Comparison of ENCODE assay signal across 9 mouse cellular contexts in genomic region chr4:141853437-141853836, GRCm38 (mm10). TPM values are rescaled to one million over a fixed set of nuclear protein-coding genes. Genes with fewer than 3 reads are reported as not detected.
DNase-seq lines count a peak whose midpoint lies in the region; ATAC-seq and TF ChIP-seq lines count a peak whose summit lies in the region.
"Had no signal": no experiment of that assay in that cellular context is flagged by ENCODE, and none has a peak within 500 bp of the region (broad histone marks: within the 10 kb centered on the region; RNA-seq: fewer than 3 reads in every experiment).

No protein-coding gene starts in this region.

- H3K27ac ChIP-seq in midbrain, embryonic 10.5 days (replicated peaks) = no peak overlapping the region
- H3K27ac ChIP-seq in midbrain, embryonic 16.5 days (ENCODE audit: low read length) = no peak overlapping the region
- H3K27ac ChIP-seq in embryonic facial prominence, embryonic 14.5 days (replicated peaks; ENCODE audit: low read depth, low read length) = no peak overlapping the region
- H3K27ac ChIP-seq: hindbrain, embryonic 15.5 days had no signal

- H3K4me1 ChIP-seq in midbrain, embryonic 10.5 days = peaks cover 4% of the 10 kb centered on the region
- H3K4me1 ChIP-seq in midbrain, embryonic 16.5 days (ENCODE audit: control insufficient read depth, insufficient read depth, low read length) = no peaks in the 10 kb centered on the region
- H3K4me1 ChIP-seq in embryonic facial prominence, embryonic 14.5 days (ENCODE audit: control insufficient read depth, insufficient read depth, low read length) = no peaks in the 10 kb centered on the region

- no peaks in the 10 kb centered on the region for H3K9me3 ChIP-seq in midbrain, embryonic 10.5 days (replicated peaks)
- no peaks in the 10 kb centered on the region for H3K9me3 ChIP-seq in midbrain, embryonic 16.5 days (replicated peaks; ENCODE audit: control insufficient read depth, low read length, poor library complexity, severe bottlenecking)
- no peaks in the 10 kb centered on the region for H3K9me3 ChIP-seq in embryonic facial prominence, embryonic 14.5 days (ENCODE audit: control insufficient read depth, low read length)
- H3K9me3 ChIP-seq: hindbrain, embryonic 15.5 days had no signal

- peak; percentile 68 for TF ChIP-seq CTCF in Patski (IDR thresholded peaks at IDR 0.05)

- no peak overlapping the region for H3K9ac ChIP-seq in midbrain, embryonic 16.5 days (ENCODE audit: low read depth, low read length)
- no peak overlapping the region for H3K9ac ChIP-seq in embryonic facial prominence, embryonic 14.5 days (ENCODE audit: low read depth, low read length)
- H3K9ac ChIP-seq: hindbrain, embryonic 15.5 days had no signal

- intact Hi-C loops in gastrocnemius, postnatal 36 days (cut with DNase I) = loop anchor here (5.0 kb wide), 1 partner anchor 236 kb away; the partner anchor contains the start of gene Tmem82

- 83% methylated on average over 9 of the region's 9 CpGs for WGBS in midbrain, embryonic 10.5 days
- WGBS in midbrain, embryonic 16.5 days = 76% methylated on average over 9 of the region's 9 CpGs
- 76% methylated on average over 9 of the region's 9 CpGs for WGBS in embryonic facial prominence, embryonic 14.5 days

- ATAC-seq in midbrain, embryonic 16.5 days = no peak
- ATAC-seq in Patski = no peak
- ATAC-seq in embryonic facial prominence, embryonic 14.5 days (ENCODE audit: low read depth) = no peak
- peak; percentile 45 for ATAC-seq in megakaryocyte-erythroid progenitor cell, adult 5-6 weeks (replicated peaks; ENCODE audit: low FRiP score, low TSS enrichment, poor library complexity, severe bottlenecking)

- no peaks in the 10 kb centered on the region for H3K27me3 ChIP-seq in midbrain, embryonic 10.5 days (ENCODE audit: low read depth, poor library complexity, severe bottlenecking)
- H3K27me3 ChIP-seq in midbrain, embryonic 16.5 days (ENCODE audit: control insufficient read depth, insufficient read depth, low read depth, low read length) = no peaks in the 10 kb centered on the region
- no peaks in the 10 kb centered on the region for H3K27me3 ChIP-seq in Patski
- H3K27me3 ChIP-seq in embryonic facial prominence, embryonic 14.5 days (replicated peaks; ENCODE audit: control insufficient read depth, insufficient read depth, low read length) = no peaks in the 10 kb centered on the region
- H3K27me3 ChIP-seq: hindbrain, embryonic 15.5 days had no signal

- no peak overlapping the region for H3K4me2 ChIP-seq in midbrain, embryonic 16.5 days (ENCODE audit: low read length)
- no peak overlapping the region for H3K4me2 ChIP-seq in embryonic facial prominence, embryonic 14.5 days (ENCODE audit: low read depth, low read length)
- H3K4me2 ChIP-seq: hindbrain, embryonic 15.5 days had no signal

- in situ Hi-C loops in Patski (cut with MboI; ENCODE audit: low pct_unique_long_range_greater_than_20kb) = no loop called here

- H3K36me3 ChIP-seq in midbrain, embryonic 10.5 days = no peaks in the 10 kb centered on the region
- H3K36me3 ChIP-seq in midbrain, embryonic 16.5 days (ENCODE audit: control insufficient read depth, insufficient read depth, low read length) = no peaks in the 10 kb centered on the region
- no peaks in the 10 kb centered on the region for H3K36me3 ChIP-seq in embryonic facial prominence, embryonic 14.5 days (ENCODE audit: control insufficient read depth, insufficient read depth, low read length)
- H3K36me3 ChIP-seq: hindbrain, embryonic 15.5 days had no signal

- CTCF ChIA-PET in Patski (lab: Charles Lee) = interaction anchor here (1.2 to 2.9 kb wide), 5 partner anchors 11 to 103 kb away, joined by 3 to 19 read pairs (median 6); no protein-coding TSS in a partner anchor

- POLR2A ChIA-PET in Patski (lab: Charles Lee) = no interaction called here

- no peak overlapping the region for H3K4me3 ChIP-seq in midbrain, embryonic 10.5 days
- H3K4me3 ChIP-seq in midbrain, embryonic 16.5 days (ENCODE audit: low read depth, low read length) = no peak overlapping the region
- H3K4me3 ChIP-seq in embryonic facial prominence, embryonic 14.5 days (ENCODE audit: low read depth, low read length) = no peak overlapping the region
- H3K4me3 ChIP-seq: hindbrain, embryonic 15.5 days had no signal

- peak; percentile 70 for DNase-seq in gastrocnemius, postnatal 10 days
- no peak for DNase-seq in gastrocnemius, postnatal 36 days
- peak; percentile 61 for DNase-seq in midbrain, embryonic 10.5 days (ENCODE audit: low spot score)
- DNase-seq in Patski (ENCODE audit: low read depth, low spot score) = no peak
- peak; percentile 64 for DNase-seq in embryonic facial prominence, embryonic 14.5 days (ENCODE audit: low spot score)
- no peak for DNase-seq in frontal cortex, postnatal 10 days (ENCODE audit: low spot score in 2 of 2)

RNA-seq across cellular contexts. Expression of gene Ctrc, which starts 7.3 kb away (rescaled TPM):
- not detected for total RNA-seq in gastrocnemius, postnatal 10 days (2021)
- not detected for total RNA-seq in gastrocnemius, postnatal 36 days (2021)
- not detected in 2 replicates for polyA plus RNA-seq in midbrain, embryonic 10.5 days (2016; fragmentation: Nextera tagmentation; extraction: Ambion mirVana)
- polyA plus RNA-seq in midbrain, embryonic 16.5 days (2015; fragmentation: Nextera tagmentation; extraction: Ambion mirVana) = not detected in 2 replicates
- not detected for polyA plus RNA-seq in Patski (2021)
- not detected in 2 replicates for polyA plus RNA-seq in embryonic facial prominence, embryonic 14.5 days (2014; fragmentation: Nextera tagmentation; extraction: Ambion mirVana)
- total RNA-seq in megakaryocyte-erythroid progenitor cell, adult 5-6 weeks (2014; fragmentation: Nextera tagmentation) = not detected in 2 replicates
- not detected in 2 replicates for total RNA-seq in megakaryocyte-erythroid progenitor cell, adult 5-6 weeks (2017)
- polyA plus RNA-seq: hindbrain, embryonic 15.5 days had no signal

RNA-seq across cellular contexts. Expression of gene Efhd2, which starts 21.3 kb away (rescaled TPM):
- 10 to 100 TPM; 26.2 to 31.6 TPM for total RNA-seq in gastrocnemius, postnatal 10 days (2021)
- 1 to 10 TPM; 5.8 to 6.4 TPM for total RNA-seq in gastrocnemius, postnatal 36 days (2021)
- 50.1 and 69.2 TPM in 2 replicates for polyA plus RNA-seq in midbrain, embryonic 10.5 days (2016; fragmentation: Nextera tagmentation; extraction: Ambion mirVana)
- 56.6 and 67.4 TPM in 2 replicates for polyA plus RNA-seq in midbrain, embryonic 16.5 days (2015; fragmentation: Nextera tagmentation; extraction: Ambion mirVana)
- polyA plus RNA-seq in Patski (2021) = 54.6 TPM
- 61.6 and 62.1 TPM in 2 replicates for polyA plus RNA-seq in embryonic facial prominence, embryonic 14.5 days (2014; fragmentation: Nextera tagmentation; extraction: Ambion mirVana)
- total RNA-seq in megakaryocyte-erythroid progenitor cell, adult 5-6 weeks (2014; fragmentation: Nextera tagmentation) = 22.7 and 43.7 TPM in 2 replicates
- total RNA-seq in megakaryocyte-erythroid progenitor cell, adult 5-6 weeks (2017) = 31.2 and 36.4 TPM in 2 replicates

RNA-seq across cellular contexts. Expression of gene Cela2a, which starts 27.5 kb away (rescaled TPM):
- total RNA-seq in gastrocnemius, postnatal 10 days (2021) = not detected
- total RNA-seq in gastrocnemius, postnatal 36 days (2021) = not detected
- not detected in 2 replicates for polyA plus RNA-seq in midbrain, embryonic 10.5 days (2016; fragmentation: Nextera tagmentation; extraction: Ambion mirVana)
- polyA plus RNA-seq in midbrain, embryonic 16.5 days (2015; fragmentation: Nextera tagmentation; extraction: Ambion mirVana) = 0.40 TPM in 1 of 2 replicates, not detected in the other
- polyA plus RNA-seq in Patski (2021) = not detected
- not detected in 2 replicates for polyA plus RNA-seq in embryonic facial prominence, embryonic 14.5 days (2014; fragmentation: Nextera tagmentation; extraction: Ambion mirVana)
- total RNA-seq in megakaryocyte-erythroid progenitor cell, adult 5-6 weeks (2014; fragmentation: Nextera tagmentation) = not detected in 2 replicates
- not detected in 2 replicates for total RNA-seq in megakaryocyte-erythroid progenitor cell, adult 5-6 weeks (2017)

Comparison
In these comparisons a context has a peak if more than half of its experiments do, and no peak if none do; other contexts are left out.
1. DNase-seq: peak in gastrocnemius, postnatal 10 days (single experiment), midbrain, embryonic 10.5 days (single experiment) and embryonic facial prominence, embryonic 14.5 days (single experiment); none in gastrocnemius, postnatal 36 days (0 of 2), Patski (single experiment) and frontal cortex, postnatal 10 days (0 of 2).